Mouse (Mus musculus) monocyte, adult 5-6 weeks (primary cell): ENCODE measurements around the gene Bmp7. TPM values are rescaled to one million over a fixed set of nuclear protein-coding genes. Genes with fewer than 3 reads are reported as not detected.

ENCODE experiments used
- ATAC-seq: fragments of 153-309, 156-312 bp; replicated peaks from 2 replicates; pipeline ENCODE4 v1.8.0; 2017; ENCODE audit warnings: mild to moderate bottlenecking; ENCODE audit not compliant: low TSS enrichment, insufficient number of reproducible peaks, severe bottlenecking, poor library complexity, low FRiP score
- total RNA-seq: library from RNA; stranded (forward); fragments of 200-1000, 200-491, 200-594 nt; gene quantifications from 3 replicates; pipeline ENCODE4 v1.2.3, GENCODE M21; 2017

Gene Bmp7
- total RNA-seq, 1 experiment from 2014 or later, result 0.38 TPM

DNA sequence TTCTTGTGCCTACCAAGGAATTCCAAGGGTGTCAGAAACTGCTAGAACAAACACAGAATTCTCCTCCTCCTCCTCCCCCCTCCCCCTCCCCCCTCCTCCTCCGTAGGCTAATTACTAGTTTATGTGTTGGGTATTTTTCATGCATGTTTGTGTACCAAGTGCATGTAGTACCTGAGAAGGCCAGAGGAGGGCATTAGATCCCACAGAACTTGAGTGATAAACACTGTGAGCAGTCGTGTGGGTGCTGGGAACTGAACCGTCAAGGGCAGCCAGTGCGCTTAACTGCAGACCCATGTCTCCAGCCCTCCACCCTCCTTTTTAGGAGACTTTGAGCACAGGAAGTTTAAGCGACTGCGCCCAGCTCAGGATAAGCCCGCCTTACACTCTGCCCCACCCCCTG is 75.6 kb downstream of the Bmp7 start:
- no peak for ATAC-seq

DNA sequence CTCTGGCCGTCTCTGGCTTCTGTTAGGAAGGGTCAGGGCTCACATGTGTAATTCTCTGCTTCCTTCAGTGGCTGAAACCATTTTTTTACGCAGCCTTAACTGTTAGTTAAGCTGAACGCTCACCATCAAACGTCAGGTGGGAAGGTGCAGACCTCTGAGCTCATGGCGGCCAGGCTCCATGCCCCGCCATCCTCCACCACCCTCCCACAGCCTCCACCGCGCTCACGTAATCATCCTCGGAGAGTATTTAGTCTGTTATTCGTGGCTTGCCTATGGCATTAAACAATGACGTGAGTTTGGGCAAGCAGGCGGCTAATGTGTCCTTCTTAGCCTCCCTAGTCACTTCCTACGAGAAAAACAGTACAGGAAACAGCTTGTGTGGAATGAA is 76.7 kb downstream of the Bmp7 start:
- no peak for ATAC-seq

DNA sequence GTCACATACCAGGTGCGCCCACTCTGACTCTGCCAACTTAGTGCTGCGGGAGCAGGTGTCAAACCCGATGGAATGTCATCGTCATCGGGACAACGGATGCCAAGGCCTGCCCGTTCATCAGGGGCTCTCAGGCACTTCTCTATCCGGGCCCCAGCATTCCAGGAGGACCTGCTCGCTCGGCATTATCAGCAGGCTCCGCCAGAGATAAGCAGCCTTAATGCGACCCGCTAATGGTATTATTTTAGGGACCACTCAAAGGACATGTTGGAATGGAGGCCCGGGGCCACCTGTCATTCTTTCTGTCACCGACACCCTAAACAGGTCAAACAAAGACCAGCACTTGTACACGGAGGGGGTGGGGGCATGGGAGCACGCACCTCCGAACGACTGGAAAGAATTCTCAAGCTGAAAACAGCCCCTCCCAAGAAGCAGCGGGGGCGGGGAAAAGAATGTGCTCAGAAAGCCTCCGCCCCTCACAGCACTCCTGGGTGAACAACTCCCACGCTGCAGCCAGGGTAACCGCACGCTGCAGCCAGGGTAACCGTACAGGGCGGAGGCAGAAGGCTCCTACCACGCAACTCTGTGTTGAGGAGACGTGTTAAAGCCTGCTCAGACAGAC is 77.2 kb downstream of the Bmp7 start:
- ATAC-seq, result no peak

- no peak for ATAC-seq
These were observed 77.7 kb downstream of the Bmp7 start for GRCm38 (mm10) chr2:172862424-172862823.

DNA sequence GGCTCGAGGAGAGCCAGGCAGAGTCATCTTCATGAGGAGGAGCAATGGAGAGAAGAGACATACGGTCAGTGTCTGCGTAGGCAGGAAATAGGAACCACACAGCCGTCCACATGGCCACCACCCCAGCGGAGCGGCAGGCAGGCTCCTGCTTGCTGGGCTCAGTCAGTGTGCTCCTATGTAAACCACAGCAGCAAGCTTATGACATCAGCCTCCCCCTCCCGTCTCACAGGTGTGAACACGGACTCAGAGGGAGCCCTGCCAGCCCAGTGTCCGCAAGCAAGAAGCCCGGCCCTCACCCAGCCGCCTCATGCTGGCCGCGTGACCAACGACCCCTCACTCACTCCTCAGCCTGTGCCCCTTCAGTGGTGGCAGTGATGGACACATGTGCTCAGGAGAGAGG is 78.5 kb downstream of the Bmp7 start:
- no peak for ATAC-seq

GRCm38 (mm10) chr2:172860593-172860992 is 79.5 kb downstream of the Bmp7 start:
- no peak for ATAC-seq

DNA sequence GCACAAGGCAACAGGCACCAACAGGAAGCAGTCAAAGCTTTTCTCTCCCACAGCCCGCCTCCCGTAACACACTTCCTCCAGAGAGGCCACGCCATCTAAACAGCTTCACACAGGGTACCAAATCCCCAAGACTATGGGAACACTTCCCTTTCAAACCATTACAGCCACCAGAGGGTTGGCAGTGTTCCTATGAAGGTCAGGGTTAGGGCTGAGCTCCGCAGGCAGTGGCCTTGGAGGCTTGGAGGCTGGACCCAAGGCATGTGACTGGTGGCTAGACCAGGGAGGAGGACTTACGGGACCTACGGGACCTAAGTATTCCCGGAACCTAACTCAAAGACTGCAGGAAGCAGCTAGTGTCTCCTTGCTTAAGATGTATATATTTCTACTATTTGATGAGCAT is 80.0 kb downstream of the Bmp7 start:
- ATAC-seq, result no peak

DNA sequence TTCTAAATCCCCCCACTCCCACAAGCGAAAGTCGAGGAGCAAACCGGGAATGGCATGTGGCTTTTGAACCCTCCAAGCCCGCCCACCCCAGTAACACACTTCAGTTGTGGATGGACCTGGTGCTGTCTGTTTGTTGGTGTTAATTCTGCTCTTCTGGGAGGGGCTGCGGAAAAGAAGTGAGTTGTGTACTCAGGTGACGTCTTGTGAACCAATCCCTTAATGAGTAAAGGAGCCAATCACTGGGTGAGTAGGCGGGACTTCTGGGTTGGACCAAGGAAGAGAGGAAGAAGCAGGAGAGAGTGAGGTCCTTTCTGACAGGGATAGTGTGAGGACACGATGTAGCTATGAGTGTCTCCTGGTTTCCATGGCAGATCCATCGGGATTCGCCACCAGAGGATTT is 83.1 kb downstream of the Bmp7 start:
- ATAC-seq, result no peak

- no peak for ATAC-seq
These were observed 83.6 kb downstream of the Bmp7 start for GRCm38 (mm10) chr2:172856549-172856948.

- ATAC-seq, result no peak
These were observed 86.0 kb downstream of the Bmp7 start for GRCm38 (mm10) chr2:172854136-172854535.

DNA sequence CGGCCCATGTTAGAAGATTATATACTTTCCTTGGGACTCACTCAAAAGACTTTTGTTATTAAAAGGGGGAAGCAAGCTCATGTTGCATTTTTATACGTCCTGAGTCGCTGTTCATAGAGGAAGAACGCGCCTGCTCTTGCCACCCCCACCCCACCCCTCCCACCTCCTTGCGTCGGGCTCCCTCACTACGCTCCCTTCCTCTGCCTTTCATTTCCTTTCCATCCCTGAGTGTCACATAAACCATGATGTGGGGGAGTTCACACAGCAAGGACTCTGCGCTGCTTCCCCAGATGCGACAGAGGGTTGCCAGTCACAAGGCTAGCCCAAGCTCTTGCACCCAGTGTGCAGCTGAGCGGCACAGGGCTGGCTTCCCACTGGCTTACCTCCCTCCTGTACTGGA is 88.3 kb downstream of the Bmp7 start:
- ATAC-seq, result no peak

DNA sequence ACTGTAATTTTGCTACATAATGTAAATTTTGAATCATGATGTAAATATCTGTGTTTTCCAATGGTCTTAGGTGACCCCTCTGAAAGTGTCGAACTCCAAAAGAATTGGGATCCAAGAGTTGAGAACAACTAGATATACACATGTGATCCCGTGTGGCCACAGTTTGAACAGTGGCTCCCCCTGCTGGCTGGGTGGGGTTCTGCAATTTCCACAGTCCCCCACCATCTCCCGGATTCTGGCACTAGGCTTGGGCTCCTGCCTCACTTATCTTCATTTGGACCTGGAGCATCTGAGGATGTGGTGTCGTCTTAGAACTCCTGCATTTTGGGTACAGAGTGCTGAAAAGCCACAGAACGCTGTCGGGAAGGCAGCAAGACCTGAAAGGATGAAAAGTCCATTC is 91.9 kb downstream of the Bmp7 start:
- no peak for ATAC-seq

GRCm38 (mm10) chr2:172846311-172846575 is 93.9 kb downstream of the Bmp7 start:
- no peak for ATAC-seq

DNA sequence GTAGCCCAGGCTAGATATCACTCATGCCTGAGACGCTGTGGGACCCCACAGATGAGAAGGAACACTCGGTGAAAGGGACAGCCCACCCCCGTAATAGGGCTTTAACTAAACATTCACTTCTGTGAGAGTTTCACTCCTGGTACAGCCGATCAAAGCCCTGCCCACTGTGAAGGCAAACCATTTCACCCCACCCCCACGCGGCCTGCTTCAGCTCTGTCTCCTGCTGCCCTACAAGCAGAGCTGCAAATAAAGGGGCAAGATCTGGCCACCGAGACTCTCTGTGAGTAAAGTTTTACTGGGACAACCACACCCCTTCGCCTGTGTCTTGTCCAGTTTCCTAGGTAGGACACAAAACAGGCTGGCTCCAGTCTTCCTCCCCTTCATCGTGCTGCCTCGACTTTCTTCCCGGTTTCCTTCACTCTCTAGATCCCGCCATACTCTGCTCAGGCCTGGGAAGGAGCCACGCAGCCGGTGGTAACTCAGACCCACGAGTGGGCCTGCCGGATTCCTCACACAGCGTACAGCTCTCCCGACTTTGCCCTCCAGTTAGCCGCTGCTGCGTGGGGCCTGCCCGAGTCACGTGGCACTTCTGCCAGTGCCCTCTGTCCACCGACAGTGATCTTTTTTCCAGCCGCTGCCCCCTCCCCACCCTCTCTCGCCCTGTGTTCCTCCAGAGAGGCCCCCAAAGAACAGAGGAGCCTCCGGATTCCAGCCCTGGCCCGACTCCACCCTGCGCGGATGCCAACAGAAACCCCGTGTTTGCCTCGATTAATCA is 94.4 kb downstream of the Bmp7 start:
- no peak for ATAC-seq

GRCm38 (mm10) chr2:172843903-172844302 is 96.2 kb downstream of the Bmp7 start:
- ATAC-seq, result no peak

GRCm38 (mm10) chr2:172842306-172842705 is 97.8 kb downstream of the Bmp7 start:
- ATAC-seq, result no peak

DNA sequence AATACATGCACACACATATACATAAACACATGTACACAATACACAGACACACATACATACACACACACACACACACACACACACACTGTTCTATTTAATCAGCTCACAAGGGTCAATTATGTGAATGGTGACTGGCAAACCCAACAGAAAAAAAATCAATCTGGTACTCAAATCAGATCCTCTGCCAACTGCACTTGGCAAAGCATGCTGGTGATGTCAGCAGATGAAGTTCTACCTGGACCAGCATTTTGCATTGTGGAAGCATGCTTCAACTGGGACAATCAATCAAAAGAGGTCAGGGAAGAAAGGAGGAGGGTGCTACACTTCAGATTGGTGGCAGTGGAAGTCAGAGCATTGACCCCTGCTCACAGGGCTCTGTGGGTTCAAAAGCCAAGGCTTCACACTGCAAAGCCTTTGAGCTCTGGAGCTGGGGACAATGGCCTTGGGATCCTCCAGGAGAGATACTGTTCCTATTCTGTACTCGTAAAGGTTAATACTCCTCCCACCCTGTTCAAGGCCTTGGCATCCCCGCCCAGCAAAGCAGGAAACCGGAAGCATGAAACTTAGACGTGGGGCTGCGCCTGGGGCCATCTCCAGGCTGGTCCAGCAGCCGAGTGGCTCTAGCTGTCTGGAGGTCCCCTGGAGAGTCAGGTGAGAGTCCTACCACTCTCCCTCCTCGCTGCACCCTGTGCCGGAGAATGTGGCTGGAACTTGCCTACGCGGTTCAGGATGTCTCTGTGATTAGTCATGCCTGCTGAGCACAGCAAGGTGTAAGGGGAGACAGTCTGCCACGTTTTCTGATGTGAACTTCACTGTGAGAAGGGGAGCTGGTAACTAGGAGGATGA is 99.0 kb downstream of the Bmp7 start:
- ATAC-seq, result no peak

GRCm38 (mm10) chr2:172839317-172839980 is 100.7 kb downstream of the Bmp7 start:
- ATAC-seq, result no peak

DNA sequence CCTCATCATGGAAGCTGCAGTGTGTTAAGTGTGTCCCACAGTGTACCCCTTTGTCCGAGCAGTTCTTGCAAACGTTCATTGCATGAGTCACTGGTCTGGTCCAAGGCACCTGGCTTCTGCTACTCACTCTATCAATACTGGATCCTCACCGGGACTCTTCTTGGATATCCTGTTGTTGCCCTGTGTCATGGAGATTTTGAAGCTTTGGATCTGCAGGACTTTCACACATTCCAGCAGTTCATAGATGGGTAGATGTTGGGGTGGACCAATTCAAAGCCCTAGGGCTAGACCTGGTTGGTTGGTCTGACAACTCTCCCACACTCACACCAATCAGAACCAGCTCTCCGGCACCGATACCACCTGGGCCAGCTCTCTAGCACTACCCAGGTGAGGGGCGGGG is 103.6 kb downstream of the Bmp7 start:
- no peak for ATAC-seq
